Mouse (Mus musculus): ENCODE results near the gene Sptlc3. TPM values are rescaled to one million over a fixed set of nuclear protein-coding genes. Genes with fewer than 3 reads are reported as not detected.

The Sptlc3 gene
- not detected for polyA plus RNA-seq (2021)

DNA sequence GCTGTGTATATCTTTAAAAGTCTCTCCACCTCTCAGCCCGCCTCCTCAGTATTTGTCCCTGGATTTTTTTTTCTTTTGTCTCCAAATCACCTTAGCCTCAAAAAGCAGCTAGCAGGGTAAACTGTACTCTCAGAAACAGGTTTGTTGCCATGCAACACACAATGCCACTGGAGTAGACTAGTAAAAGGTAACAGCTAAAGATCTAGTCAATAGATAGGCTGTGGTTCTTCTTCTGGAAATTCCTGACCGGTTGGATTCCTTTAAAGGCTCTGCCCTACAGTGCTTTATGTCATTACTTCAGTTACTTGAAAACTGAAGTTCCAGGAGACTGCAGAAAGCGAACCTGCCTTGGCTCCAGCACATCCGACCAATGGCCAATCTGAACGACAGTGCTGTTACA lies at the start of gene Sptlc3:
Gene Sptlc3 (plus strand): TSS at position 78 of the 400 bp plus-strand sequence.
- ChIA-PET CTCF (no interaction called here), POLR2A (no interaction called here)
- no peak for DNase-seq (ENCODE audit: low read depth, low spot score)
- no peak for TF ChIP-seq CTCF (IDR thresholded peaks at IDR 0.05)
- no peak for ATAC-seq
- in situ Hi-C loops (cut with MboI; ENCODE audit: low pct_unique_long_range_greater_than_20kb): no loop called here
- no peaks in the 10 kb centered on the region for H3K27me3 ChIP-seq

GRCm38 (mm10) chr2:139467726-139468125 lies 26.0 kb upstream of the Sptlc3 start:
- CTCF ChIA-PET: interaction anchor here (1.6 kb wide), 1 partner anchor 9 kb away, joined by 4 read pairs; no protein-coding TSS in a partner anchor
- TF ChIP-seq CTCF (IDR thresholded peaks at IDR 0.05): no peak
- in situ Hi-C loops (cut with MboI; ENCODE audit: low pct_unique_long_range_greater_than_20kb): no loop called here
- peak; percentile 31 for ATAC-seq
- H3K27me3 ChIP-seq: no peaks in the 10 kb centered on the region
- DNase-seq (ENCODE audit: low read depth, low spot score): no peak
- POLR2A ChIA-PET: no interaction called here

DNA sequence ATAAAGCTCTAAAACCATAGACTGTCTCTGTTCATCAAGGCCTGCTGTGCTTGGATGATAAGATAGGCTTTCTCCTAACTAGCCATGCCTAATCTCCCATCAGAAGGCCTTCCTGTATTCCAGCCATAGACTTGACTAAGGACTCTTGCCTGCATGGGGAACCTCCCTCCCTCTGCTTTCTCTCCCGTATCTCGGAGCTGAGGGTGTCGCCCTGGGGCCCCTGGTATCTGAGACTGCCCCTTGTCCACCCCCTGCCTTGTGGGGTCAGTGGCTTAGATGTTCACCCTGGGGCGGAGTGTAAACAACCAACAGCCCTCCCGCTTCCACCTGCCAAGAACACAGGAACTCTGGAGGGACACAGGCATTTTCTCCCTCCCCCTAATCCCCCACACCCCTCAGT lies 5.0 kb upstream of the Sptlc3 start:
- ATAC-seq: no peak
- no peaks in the 10 kb centered on the region for H3K27me3 ChIP-seq
- POLR2A ChIA-PET: no interaction called here
- in situ Hi-C loops (cut with MboI; ENCODE audit: low pct_unique_long_range_greater_than_20kb): no loop called here
- no peak for DNase-seq (ENCODE audit: low read depth, low spot score)
- CTCF ChIA-PET: no interaction called here
- no peak for TF ChIP-seq CTCF (IDR thresholded peaks at IDR 0.05)

- no peak for DNase-seq (ENCODE audit: low read depth, low spot score)
- no peaks in the 10 kb centered on the region for H3K27me3 ChIP-seq
- ChIA-PET CTCF (no interaction called here), POLR2A (no interaction called here)
- in situ Hi-C loops (cut with MboI; ENCODE audit: low pct_unique_long_range_greater_than_20kb): no loop called here
- TF ChIP-seq CTCF (IDR thresholded peaks at IDR 0.05): no peak
- ATAC-seq: no peak
These were observed 916 bp downstream of the Sptlc3 start for GRCm38 (mm10) chr2:139494629-139495028.

- ChIA-PET POLR2A (no interaction called here), CTCF (no interaction called here)
- peaks cover 7% of the 10 kb centered on the region for H3K27me3 ChIP-seq
- no peak for ATAC-seq
- no peak for DNase-seq (ENCODE audit: low read depth, low spot score)
- in situ Hi-C loops (cut with MboI; ENCODE audit: low pct_unique_long_range_greater_than_20kb): no loop called here
- no peak for TF ChIP-seq CTCF (IDR thresholded peaks at IDR 0.05)
These were observed 68.3 kb downstream of the Sptlc3 start for GRCm38 (mm10) chr2:139561966-139562505.

DNA sequence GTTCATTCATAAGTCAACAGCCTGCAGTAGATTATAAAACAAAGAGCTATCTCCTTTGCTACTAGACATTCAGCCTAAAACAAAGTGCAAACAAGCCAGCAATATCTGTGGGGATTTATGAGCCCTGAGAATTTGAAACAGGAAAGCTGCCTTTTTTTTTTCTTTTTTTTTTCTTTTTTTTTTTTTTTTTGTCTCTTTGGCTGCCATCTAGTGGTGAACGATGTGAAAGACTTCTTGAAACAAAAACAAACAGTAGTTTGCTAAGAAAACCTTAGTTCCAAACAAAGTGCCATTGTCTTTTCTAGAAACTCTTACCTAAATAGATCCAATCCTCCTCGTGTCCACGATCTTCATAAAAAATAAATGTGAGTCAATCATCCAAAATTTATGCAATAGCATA lies 85.6 kb downstream of the Sptlc3 start:
- in situ Hi-C loops (cut with MboI; ENCODE audit: low pct_unique_long_range_greater_than_20kb): loop anchor here (25.0 kb wide), 1 partner anchor 1542 kb away; no protein-coding TSS in a partner anchor
- ATAC-seq (no peak), DNase-seq (ENCODE audit: low read depth, low spot score) (no peak)
- ChIA-PET POLR2A (no interaction called here), CTCF (interaction anchor here (0.9 to 1.8 kb wide), 6 partner anchors 10 to 198 kb away, joined by 3 to 11 read pairs (median 4); no protein-coding TSS in a partner anchor)
- peak; percentile 22 for TF ChIP-seq CTCF (IDR thresholded peaks at IDR 0.05)
- H3K27me3 ChIP-seq: peaks cover 2% of the 10 kb centered on the region

GRCm38 (mm10) chr2:139582766-139583165 lies 89.1 kb downstream of the Sptlc3 start:
- peaks cover 4% of the 10 kb centered on the region for H3K27me3 ChIP-seq
- DNase-seq (ENCODE audit: low read depth, low spot score) (no peak), ATAC-seq (no peak)
- ChIA-PET CTCF (no interaction called here), POLR2A (no interaction called here)
- in situ Hi-C loops (cut with MboI; ENCODE audit: low pct_unique_long_range_greater_than_20kb): loop anchor here (5.0 to 25.0 kb wide), 2 partner anchors 200 to 1545 kb away; no protein-coding TSS in a partner anchor
- TF ChIP-seq CTCF (IDR thresholded peaks at IDR 0.05): no peak

- POLR2A ChIA-PET: no interaction called here
- no peak for DNase-seq (ENCODE audit: low read depth, low spot score)
- CTCF ChIA-PET: interaction anchor here (1.6 kb wide), 1 partner anchor 570 kb away, joined by 4 read pairs; no protein-coding TSS in a partner anchor
- no peak for TF ChIP-seq CTCF (IDR thresholded peaks at IDR 0.05)
- H3K27me3 ChIP-seq: peaks cover 4% of the 10 kb centered on the region
- no peak for ATAC-seq
- in situ Hi-C loops (cut with MboI; ENCODE audit: low pct_unique_long_range_greater_than_20kb): loop anchor here (25.0 kb wide), 1 partner anchor 1550 kb away; no protein-coding TSS in a partner anchor
These were observed 94.0 kb downstream of the Sptlc3 start for GRCm38 (mm10) chr2:139587660-139588200.

DNA sequence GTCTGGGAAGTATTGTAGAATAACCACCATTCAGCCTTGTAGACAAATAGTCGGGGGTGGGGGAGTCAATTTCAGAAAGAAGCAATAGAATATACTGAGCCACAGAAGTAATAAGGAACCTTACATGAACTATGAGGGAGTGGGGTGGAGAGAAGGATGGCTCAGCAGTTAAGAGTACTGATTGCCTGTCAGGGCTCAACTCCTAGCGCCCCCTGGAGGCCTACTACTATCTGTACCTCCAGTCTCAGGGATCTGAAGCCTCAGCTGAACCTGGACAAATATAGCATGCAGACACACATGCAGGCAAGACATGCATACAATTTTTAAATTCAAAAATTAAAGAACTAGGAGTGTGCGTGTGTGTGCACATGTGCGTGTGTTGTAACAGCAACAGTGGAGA lies 96.2 kb downstream of the Sptlc3 start:
- in situ Hi-C loops (cut with MboI; ENCODE audit: low pct_unique_long_range_greater_than_20kb): loop anchor here (5.0 to 25.0 kb wide), 3 partner anchors 375 to 1553 kb away; no protein-coding TSS in a partner anchor
- TF ChIP-seq CTCF (IDR thresholded peaks at IDR 0.05): peak; percentile 61
- no peak for DNase-seq (ENCODE audit: low read depth, low spot score)
- peaks cover 3% of the 10 kb centered on the region for H3K27me3 ChIP-seq
- ChIA-PET CTCF (interaction anchor here (1.3 to 1.4 kb wide), 2 partner anchors 11 to 13 kb away, joined by 3 to 5 read pairs; no protein-coding TSS in a partner anchor), POLR2A (no interaction called here)
- no peak for ATAC-seq

GRCm38 (mm10) chr2:139590888-139591698 lies 97.4 kb downstream of the Sptlc3 start:
- CTCF ChIA-PET: interaction anchor here (0.7 to 1.3 kb wide), 2 partner anchors 9 to 12 kb away, joined by 3 to 5 read pairs; no protein-coding TSS in a partner anchor
- no peak for DNase-seq (ENCODE audit: low read depth, low spot score)
- in situ Hi-C loops (cut with MboI; ENCODE audit: low pct_unique_long_range_greater_than_20kb): loop anchor here (5.0 to 25.0 kb wide), 3 partner anchors 374 to 1554 kb away; no protein-coding TSS in a partner anchor
- POLR2A ChIA-PET: no interaction called here
- peaks cover 3% of the 10 kb centered on the region for H3K27me3 ChIP-seq
- peak; percentile 71 for ATAC-seq
- peak; percentile 69 for TF ChIP-seq CTCF (IDR thresholded peaks at IDR 0.05)

DNA sequence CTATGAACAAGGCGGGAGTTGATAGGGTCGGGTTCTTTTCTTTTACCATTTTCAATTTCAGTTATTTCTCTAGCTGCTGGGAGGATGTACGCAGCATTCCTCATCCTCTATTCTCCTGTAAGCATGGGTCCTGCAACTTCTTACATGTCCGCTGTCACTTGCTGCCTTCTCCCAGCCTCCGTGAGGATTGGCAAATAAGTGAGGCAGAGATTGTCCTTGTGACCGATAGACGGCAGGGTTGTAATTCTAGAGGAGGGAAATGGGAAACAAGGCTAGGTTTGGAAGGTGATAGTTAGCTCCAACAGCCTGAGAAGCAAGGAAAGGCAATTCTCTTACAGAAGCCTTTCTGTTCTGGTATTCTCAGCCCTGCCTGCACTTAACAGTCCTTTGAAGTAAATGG lies 98.4 kb downstream of the Sptlc3 start:
- peaks cover 3% of the 10 kb centered on the region for H3K27me3 ChIP-seq
- no peak for DNase-seq (ENCODE audit: low read depth, low spot score)
- ChIA-PET CTCF (no interaction called here), POLR2A (no interaction called here)
- no peak for ATAC-seq
- in situ Hi-C loops (cut with MboI; ENCODE audit: low pct_unique_long_range_greater_than_20kb): loop anchor here (5.0 to 25.0 kb wide), 3 partner anchors 373 to 1555 kb away; no protein-coding TSS in a partner anchor
- no peak for TF ChIP-seq CTCF (IDR thresholded peaks at IDR 0.05)
